Mouse (Mus musculus) hindlimb bud, embryonic 11.5 days (tissue): Measurements from ENCODE around the gene Psmb11.
A peak's percentile ranks its signal among the peaks of the same experiment; 100 is the strongest.

Experiments
- DNase-seq: peaks from one replicate; pipeline ENCODE4 v3.0.0-alpha.2; 2012; ENCODE audit warnings: low read depth, low spot score; ENCODE audit errors: extremely low spot score

Psmb11 gene

DNA sequence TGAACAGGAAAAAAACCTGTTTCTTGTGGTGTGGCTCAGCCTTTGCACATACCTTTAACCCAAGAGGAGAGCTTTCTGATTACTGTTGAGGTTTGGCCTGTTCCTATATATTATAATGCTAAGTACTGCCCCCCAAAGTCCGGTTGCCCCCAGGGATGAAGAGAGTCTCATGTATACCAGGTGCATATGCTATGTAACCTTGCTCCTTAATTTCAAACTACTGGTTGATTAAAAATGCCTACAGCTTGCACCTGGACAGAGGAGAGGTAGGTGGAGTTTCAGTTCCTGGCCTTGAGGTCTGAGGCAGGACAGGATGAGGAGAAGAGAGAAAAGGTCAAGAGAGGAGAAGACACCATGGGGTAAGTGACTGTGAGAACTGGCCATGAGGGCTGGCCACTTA is at the start of gene Psmb11:
TSS of gene Psmb11 (plus strand) at position 301 of the 400 bp plus-strand sequence.
- DNase-seq: no peak

DNA sequence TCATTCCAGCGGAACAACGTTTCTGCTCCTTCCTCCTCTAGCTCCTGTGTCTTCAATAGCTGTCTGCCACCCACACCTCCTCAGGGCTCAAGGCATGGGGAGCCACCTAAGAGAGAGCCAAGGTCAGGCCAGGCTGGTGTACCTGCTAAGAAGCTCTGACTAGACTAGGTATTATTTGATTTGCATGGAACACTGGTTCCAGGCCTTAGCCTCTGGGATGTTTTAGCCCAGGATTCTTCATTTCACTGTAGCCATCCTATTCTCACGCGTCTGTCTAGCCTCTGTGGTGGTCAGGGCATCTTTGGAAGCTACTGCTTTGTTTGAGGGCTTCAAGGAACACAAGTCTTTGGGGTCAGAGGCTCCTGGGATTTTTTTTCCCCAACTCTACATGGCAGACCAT is 49.1 kb upstream of the Psmb11 start:
- DNase-seq: no peak

DNA sequence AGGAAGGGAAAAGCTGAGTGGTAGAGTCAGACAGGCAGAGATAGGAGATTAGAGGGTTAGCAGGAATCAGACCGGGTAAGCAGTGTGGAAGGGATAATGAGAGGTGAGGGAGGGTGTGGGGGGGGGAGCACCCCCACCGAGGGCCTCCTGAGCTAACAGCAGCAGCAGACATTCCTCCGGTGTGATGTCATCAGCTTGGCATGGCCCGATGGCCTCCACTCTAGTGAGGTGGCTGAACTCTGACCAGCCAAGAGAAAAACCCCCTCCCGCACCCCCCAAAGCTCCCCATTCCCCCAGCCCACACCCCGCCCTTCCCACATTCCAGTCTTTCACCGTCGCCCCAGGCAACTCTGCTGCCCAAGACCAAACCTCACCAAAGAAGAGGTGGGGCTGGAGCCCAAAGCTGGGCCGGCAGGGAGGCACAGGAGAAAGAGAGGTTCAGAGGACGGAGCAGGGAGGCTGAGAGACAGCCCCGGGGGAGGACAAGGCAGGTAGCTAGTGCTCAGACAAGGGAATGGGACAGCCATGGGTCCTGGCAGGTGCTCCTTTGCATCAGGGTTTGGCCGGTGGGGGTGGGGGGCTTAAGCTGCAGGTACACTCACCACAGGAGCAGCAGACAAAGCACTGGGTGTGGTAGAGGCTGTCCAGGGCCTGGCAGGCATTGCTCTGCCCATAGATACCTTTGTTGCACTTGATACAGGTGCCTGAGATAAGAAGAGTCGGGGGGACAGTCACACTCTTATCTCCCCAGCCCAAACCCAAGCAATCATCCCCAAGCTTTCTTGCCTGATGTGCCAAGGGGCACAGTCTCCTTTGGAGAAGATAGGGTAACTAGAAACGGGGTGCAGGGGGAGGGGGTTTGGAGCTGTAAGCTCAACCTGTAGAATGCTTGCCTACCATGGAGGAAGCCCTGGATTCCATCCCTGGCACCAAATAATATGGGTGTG is 48.2 kb upstream of the Psmb11 start:
- no peak for DNase-seq

DNA sequence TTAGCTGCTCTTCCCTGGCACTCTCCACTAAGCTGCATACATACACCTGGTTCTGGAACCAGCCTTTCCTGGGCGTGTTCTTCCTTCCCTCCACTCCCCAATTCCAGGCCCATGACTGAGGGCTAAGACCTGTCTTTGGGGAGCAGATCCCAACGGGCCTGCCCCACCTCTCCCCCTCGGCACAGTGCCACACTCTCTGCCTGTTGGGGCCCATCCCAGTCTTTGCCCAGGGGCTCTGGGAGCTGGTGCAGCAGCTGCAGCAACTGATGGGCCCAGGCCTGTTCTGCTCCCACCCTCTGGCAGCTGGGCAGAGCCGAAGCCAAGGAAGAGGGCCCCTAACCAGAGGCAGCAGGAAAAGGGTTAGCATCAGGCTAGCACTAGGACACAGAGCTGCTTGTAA is 47.0 kb upstream of the Psmb11 start:
- no peak for DNase-seq

DNA sequence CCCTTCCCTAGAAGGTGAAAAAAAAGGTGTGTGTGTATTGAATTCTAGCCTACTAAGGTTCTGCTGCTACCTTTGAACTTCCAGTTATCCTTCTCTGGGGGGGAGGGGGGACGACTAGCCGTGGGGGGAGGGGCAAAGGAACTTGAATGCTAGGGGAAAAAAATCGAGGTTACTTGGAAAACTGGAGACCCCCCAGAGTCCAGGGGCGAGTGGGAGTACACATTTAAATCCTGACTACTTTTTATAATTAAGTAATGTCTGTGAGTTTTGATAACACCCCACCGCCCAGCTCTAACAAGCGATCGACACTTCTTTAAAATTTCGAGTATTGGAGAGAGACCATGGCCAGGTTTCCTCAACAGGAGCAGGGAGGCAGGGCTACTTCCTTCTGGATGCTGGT is 46.2 kb upstream of the Psmb11 start:
- no peak for DNase-seq

DNA sequence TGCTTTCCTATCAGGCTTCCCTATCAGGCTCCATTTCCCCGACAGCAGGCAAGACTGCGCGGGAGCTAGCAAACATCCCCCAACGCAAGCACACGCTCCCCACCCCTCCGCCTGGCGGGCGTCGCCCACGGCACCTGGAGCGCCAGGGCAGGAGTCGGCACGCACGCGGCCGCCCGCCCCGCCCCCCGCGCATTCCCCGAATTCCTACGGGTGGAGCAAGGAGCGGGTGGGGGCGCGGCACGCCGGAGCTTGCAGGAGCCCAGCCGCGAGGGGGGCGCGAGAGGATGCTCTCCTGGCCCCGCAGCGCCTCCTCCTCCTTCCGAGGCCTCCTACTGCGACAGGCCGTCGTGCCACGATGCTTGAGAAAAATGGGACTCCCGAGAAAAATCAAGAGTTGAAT is 45.6 kb upstream of the Psmb11 start:
- no peak for DNase-seq

DNA sequence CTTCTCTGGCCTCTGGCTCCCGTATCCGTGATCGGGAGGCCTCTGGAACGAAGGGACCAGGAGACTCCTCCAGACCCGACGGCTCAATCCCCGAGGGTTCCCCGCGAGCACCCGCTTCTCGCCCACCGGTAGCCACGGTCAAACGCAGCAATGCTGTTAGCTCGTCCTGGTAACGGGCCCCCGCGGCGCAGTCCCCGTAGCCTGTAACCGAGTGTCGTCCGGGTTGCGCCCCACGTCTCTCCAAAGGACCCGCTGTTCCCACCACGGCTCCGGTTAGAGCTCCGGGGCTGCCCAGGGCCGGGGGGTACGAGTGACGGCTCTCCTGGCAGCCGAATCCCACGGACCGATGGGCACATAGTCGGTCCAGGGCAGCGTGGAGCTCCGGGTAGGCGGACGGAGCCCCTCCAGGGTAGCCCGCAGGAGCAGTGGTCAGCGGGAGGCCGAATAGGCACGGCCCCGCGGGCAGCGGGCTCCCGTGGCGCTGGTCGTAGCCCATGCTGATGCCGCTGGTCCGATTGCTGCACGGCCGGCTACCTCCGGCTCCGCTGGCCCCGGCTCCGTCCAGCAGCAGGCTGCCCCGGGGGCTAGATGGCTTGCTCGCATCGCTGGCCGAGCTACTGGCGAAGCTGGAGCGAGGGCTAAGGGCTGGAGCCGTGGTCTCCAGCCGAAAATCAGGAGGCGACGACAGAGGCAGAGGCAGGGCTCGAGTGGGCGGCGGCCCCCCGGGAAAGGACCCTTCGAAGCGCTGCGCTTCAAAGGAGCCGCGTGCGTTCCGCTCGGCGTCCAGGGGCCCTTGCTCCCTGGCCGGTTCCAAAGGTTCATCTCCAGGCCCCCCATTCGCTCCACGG is 44.8 kb upstream of the Psmb11 start:
- DNase-seq: no peak

DNA sequence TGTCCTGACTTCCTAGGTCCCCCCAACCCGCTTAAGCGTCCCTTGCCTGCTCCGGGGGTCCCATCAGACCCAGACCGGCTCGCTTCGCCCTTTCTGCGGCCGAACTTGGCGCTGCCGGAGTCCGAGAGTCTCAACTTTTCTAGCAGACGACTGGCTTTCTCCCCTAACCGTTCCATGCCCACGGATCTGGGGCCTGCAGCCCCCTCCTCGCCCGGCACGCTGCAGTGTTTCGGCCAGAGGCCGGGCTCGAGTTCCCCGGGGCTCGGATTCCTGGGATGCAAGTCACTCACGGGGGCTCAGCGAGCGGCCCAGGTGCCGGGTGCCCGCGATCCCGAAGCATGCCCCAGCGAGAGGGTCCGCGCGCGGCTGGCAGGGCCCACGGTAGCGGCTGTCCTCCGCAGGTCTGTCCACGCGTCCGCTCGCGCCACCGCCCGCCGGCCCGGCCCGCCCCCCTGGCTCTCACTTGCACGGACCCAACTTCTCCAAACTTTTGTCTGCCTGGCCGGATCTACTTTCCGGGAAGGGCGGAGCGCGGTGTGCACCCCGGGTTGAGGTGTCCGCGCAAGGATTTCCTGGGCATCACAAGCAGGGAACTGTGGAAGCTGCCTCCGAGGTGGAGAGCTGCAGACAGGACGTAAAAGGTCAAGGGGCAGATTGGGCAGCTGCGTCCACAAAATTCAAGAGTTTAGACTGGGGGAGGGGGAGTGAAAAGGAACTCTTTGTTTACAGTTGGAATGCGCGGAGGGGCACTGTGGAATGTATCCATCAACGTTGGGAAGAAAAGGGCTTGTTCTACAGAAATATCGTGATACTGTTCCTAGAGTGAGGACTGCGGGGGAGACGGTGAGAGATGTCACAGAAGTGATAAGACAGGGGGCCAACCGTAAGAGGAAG is 43.9 kb upstream of the Psmb11 start, which contains the start of gene Ajuba:
TSS of gene Ajuba (minus strand) at position 470 of the 894 bp plus-strand sequence.
- no peak for DNase-seq

DNA sequence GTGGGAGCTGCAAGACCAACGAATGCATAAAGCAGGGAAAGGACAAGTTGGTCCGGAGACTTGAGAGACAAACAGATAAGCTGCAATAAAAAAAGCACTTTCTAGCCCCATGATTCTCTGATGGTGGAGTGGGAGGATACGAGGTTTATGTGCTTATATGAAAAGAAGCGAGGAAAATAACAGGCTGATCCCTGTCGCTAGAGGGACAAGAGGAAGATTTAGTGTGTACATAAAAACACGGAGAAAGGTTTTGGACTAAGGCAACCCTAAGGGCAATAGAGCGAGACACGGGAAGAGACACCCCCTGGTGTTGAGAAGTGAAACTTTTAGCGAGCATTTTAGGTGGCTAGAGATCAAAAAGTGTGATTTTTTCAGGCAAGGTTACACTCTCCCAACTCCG is 43.2 kb upstream of the Psmb11 start:
- DNase-seq: peak; percentile 74

DNA sequence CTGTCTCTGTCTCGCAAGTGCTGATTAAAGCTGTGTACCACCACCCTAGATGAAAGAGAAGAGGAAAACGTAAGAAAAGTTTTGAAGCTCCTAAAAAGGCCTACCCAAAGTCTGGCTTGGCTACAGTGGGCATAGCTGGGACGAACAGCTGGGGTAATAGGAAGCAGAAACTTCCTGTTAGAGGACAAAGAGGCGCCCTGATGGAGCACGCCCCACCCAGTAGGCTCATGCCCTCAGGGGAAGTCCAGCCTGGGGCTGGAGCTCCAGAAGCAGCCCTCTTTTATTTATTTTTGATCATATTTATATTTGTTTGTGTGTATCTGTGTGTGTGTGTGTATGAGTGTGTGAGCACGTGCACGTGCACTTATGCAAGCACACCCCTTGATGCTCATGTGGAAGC is 41.6 kb upstream of the Psmb11 start:
- no peak for DNase-seq

DNA sequence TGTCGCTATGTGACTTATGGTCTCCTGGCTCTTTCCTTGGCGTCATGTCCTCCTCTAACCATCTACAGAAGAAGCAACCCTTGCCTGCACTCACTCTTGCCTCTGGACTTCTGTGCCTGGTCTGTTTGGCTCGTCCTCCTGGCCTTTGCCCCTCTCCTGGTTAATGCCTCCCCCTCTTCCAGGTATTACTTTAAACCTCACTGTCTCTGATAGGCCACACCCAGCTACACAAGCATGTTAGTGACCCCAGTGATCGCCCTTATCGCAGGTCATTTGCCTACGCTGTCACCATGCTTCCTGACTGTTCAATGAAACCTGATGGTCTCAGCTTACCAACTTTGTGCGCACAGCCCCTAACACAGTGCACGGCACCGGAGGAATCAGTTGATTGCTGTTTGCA is 38.7 kb upstream of the Psmb11 start:
- DNase-seq: no peak

DNA sequence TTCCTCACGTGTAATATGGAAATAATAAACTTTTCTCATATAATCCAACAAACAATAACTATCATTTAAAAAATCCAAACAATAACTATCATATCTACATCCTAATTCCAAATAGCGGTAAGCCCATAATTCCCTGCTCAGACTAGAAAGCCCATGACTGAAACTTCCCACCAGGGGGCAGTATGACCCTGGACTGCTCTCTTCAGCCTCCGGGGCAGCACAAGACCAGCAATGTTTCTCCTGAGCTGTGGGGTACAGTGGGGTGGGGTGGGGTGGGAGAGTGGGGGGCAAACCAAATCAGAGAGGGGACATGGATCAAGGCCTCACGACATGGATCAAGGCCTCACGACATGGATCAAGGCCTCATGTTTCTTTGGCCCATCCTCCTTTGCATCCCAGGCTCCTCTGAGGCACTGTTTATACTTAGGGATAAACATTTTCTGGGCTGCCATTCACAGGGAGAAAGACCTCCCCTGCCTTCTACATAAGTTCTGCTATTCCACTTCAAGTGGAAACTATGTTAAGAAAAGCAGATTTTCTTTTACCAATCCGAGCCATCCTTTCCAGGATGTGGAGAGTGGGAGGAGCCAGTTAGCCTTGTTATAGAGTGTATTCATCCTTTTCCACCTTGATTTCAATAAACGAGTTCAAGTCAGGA is 37.4 kb upstream of the Psmb11 start:
- no peak for DNase-seq

DNA sequence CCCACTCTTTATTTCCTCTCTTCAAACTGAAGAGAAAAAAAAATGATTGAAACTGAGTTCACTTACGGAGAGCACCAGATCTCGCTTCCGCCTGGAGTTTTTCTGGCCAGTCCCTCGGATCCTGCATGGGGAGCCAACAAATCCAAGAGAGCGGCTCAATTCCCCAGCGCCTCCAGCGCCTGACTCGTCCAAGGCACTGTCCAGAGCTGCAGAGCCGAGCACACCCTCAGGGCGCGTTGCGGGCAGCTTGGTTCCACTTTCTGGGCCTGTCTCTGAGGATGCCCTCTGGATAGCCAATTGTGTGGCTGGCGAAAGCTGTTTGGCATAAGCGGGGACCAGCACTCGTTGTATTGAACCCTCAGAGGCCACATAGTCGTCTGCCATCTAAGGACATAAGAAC is 30.2 kb upstream of the Psmb11 start:
- no peak for DNase-seq

DNA sequence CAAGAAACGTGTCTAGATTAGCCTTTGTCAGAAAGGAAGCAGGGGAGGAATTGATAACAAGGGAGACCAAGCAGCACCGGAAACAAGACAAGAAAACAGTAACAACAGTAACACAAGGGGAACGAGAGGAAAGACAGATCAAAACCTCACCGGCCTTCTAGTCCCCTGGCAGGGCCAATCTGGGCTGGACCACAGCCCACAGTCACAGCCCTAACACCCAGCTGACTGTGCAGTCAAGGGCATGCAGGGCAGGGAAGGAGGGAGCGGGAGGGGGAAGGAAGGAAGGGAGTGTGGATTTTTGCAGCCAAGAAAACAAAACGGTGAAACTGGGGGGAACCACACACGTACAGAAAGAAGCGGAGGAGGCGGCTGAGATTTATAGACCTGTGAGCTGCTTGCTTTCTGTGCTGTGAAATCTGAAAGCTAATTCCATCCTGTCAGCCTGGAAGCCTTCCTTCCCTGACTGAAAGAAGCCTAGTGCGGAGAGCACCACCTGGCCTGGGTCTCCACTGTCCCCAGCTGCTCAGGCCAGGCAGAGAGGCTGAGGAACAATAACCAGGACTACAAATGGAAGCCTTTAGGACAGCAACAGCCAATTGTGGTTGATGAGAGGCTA is 28.8 kb upstream of the Psmb11 start:
- no peak for DNase-seq

DNA sequence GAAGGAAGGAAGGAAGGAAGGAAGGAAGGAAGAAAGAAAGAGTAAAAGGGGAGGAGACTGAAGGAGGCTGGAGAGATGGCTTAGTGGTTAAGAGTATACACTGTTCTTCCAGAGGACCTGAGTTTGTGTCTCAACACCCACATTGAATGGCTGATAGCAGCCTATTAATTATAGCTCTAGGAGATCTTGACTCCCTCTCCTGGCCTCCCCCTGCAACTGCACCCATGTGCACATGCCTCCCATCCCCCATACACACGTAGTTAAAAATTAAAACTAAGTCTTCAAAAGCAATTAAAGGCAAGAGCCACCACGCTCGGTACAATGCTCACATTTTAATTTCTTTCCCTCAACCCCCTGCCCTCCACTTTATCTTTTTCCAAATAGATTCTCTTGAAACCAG is 27.2 kb upstream of the Psmb11 start:
- DNase-seq: no peak

DNA sequence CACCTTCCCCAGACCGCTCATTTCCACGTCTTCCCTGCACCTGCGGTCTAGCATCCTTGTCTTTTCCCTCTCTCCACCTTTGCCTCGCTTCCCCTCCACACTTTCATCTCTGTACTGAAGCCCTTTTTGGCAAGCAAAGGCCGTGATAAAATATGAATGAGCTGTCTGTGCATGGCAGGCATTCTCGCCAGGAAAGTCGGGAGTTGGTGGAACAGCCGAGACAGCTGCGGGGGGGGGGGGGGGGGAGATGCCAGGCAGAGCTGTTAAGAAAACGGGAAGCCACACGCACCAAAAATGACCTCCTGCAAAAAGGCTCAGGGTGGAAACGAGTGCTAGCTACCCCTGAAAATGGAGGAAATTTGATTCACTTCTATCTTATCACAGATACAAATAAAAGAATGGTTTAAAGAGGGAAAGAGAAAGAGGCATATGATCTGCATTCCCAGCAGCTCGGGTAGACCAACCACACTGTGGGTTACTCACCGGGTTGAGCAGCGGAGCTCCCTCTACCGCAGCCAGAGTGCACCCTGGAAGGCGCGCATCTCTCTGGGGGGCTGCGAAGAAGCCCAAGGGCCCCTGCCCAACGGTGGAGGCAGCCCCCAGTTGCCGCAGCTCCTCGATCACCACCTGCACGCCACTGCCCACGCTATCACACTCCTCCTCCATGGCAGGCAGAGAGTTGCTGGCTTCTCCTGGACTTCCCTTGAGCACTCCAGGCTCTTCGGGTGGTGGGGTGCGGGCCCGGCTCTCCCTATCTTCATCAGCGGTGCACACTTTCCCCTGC is 26.4 kb upstream of the Psmb11 start:
- no peak for DNase-seq

DNA sequence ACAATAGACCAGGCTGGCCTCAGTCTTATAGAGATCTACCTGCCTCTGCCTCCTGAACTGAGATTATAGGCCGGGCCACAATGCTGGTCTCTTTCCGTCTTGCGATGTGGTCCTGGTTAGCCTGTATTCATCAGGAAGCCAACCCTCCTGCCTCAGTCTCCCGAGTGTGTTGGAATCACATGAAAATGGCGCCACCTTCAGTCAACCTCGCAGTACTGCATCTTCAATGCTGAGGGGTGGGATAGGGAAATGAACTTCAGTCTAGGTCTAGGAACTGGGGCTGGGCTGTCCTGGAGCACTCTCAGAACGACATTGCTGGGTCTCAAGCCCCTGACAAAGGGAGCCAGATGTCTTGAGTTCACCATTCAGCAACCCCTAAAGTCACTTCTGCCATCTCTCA is 24.1 kb upstream of the Psmb11 start:
- DNase-seq: no peak

DNA sequence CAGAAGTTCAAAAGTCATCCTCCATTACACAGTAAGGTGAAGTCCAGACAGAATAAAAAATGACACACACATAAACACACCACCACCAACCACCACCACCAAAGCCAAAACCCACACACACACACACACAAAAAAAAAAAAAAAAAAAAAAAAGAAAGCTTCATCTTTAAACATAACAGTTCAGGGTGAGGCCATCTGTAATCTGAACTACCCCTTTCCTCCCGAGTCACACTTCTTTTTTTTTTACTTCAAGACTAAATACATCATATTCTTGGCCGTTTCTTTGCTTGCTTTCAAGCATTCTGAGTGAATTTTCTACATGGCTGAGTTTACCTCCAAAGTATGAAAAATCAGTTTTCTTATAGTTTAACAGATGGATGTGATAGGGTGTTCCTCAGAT is 19.6 kb upstream of the Psmb11 start:
- DNase-seq: no peak

DNA sequence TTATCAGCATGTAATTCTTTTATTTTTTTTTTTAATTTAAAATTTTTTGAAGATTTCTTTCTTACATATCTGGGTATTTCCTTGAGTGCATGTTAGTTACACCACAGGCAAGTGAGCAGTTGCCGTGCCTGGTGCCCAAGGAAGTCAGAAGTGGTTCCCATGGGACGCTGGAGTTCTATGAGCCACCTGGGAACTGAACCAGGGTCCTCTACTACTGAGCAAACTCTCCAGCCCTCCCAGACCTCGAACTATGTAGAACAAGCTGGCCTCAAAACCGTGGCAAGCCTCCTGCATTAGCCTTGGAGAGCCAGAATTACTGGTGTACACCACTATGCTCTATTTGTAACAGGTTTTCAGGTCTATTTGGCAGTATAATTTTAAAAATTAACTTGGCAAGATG is 18.6 kb upstream of the Psmb11 start:
- DNase-seq: no peak
